Mouse (Mus musculus) heart, postnatal 25 days (tissue): ENCODE measurements around the gene Osbpl11. TPM values are rescaled to one million over a fixed set of nuclear protein-coding genes. Genes with fewer than 3 reads are reported as not detected.

ENCODE experiments used
- DNase-seq: peaks from one replicate; pipeline ENCODE4 v3.0.0; 2022; ENCODE audit warnings: low spot score
- intact Hi-C: fragments of 180-260 bp; cut with DNase I; formaldehyde crosslinking; loops from one replicate; pipeline ENCODE4 v1.15.1; 2025
- total RNA-seq, 2 experiments: library from RNA; stranded (reverse); gene quantifications; 2 replicates each; pipeline ENCODE4 v1.2.3; 2021

Gene Osbpl11
- total RNA-seq, 2 experiments from 2014 or later = 18.3 to 20.4 TPM

DNA sequence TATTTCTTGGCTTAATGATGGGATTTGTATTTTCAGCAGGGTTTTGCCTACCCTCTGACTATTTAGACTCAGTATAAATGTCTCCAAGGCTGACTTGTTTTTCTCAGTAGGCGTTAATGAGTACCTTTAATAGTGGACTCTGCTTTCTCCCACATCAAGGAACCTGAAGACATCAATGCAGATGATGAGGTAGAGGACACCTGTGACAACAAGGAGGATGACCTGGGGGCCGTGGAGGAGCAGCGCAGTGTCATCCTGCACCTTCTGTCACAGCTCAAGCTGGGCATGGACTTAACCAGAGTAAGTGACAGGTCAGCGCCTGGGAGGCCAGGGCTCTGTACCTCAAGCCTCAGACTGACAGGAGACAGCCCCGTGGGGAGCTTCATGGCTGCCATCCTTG lies 39.5 kb downstream of the Osbpl11 start:
- intact Hi-C loops = no loop called here

GRCm38 (mm10) chr16:33234128-33234527 lies 49.3 kb downstream of the Osbpl11 start:
- no peak for DNase-seq
- intact Hi-C loops = no loop called here

More for the DNA sequence above, 39.5 kb downstream of the Osbpl11 start:
- no peak for DNase-seq

- no peak for DNase-seq
- intact Hi-C loops = no loop called here
These were observed 51.3 kb downstream of the Osbpl11 start for GRCm38 (mm10) chr16:33236151-33236550.

DNA sequence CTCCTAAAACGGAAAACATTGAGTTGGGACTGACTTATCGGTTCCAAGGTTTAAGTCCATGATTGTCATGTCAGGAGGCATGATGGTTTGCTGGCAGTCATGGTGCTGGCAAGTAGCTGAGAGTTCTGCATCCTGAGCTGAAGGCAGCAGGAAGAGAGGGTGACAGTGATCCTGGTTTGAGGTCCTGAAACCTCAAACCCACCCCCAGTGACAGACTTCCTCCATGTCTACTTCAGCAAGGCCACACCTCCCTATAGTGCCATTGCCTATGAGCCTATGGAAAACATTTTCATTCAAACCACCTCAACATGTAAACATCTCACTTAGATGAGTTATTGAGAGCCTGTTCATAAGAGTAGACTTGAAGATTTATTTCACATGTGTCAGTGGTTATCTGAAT lies 54.4 kb downstream of the Osbpl11 start:
- intact Hi-C loops = no loop called here
- no peak for DNase-seq

DNA sequence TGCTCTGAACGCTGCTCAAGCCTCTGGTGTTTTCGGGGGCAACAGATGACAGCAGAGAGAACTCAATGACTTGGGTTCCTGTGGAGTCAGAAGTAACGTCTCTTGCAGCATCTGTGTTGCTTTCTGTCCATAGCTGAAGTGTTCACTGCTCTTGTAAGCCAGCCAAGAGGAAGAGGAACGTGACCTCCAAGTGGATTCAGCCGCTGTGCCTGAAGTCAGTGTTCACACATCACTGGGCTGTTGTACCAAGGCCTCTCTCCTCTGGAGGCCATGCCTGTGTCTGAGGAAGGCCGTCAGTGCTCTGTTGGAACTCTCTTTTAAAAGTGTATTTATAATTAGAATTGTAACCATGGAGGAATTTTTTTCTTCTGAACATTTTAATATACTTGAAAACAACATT lies 57.2 kb downstream of the Osbpl11 start:
- intact Hi-C loops = no loop called here
- DNase-seq = no peak

DNA sequence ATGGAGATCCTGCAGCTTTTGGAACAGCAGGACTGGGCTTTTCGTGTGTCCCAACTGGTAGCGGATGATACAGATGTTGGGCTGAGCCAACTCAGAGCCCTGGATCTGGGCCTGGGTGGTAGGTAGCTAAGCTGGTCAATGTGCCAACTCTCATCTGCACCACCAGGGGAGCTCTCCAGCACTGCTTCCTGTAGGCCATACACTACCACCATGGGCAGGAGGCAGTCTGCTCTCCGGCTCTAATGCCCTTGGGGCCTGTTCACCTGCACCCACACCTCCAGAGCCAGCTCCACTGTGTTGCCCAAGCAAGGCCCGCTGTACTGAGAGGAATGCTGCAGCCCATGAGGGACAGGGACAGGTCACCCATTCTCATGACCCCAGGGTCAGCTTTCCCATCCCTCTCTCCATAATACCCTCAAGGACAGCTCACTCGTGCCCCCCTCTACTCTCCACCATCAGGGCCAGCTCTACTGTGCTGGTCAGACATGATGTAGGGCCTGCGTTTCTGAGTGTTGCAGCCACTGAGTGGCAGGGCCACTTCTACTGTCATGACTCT lies 59.3 kb downstream of the Osbpl11 start:
- intact Hi-C loops = no loop called here
- no peak for DNase-seq

DNA sequence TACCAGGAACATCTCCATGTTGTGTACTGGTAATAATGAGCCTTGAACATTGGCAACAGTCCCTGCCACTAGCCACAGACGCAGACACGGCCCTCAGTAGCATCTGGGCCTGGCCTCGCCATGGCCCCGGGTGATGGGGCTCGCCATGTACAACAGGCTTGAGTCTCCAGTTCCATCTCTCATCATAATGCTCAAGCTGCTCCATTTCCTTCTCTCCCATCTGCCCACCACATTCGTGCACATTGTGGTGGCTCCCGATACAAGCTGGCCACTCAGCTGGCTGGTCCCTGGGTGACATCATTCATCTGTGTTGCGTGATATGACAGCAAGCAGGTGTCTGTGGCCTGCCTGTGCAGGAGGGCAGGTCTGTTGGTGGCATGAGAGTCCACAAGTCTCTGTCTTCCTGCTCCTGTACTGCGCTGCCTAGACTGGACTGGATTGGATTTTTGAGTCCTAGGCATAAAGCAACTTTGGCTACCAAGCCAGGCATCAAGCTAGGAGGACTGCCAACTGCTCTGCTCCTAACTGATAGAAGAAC lies 60.1 kb downstream of the Osbpl11 start:
- intact Hi-C loops = no loop called here
- no peak for DNase-seq

GRCm38 (mm10) chr16:33246526-33246925 lies 61.7 kb downstream of the Osbpl11 start:
- intact Hi-C loops = no loop called here
- no peak for DNase-seq

DNA sequence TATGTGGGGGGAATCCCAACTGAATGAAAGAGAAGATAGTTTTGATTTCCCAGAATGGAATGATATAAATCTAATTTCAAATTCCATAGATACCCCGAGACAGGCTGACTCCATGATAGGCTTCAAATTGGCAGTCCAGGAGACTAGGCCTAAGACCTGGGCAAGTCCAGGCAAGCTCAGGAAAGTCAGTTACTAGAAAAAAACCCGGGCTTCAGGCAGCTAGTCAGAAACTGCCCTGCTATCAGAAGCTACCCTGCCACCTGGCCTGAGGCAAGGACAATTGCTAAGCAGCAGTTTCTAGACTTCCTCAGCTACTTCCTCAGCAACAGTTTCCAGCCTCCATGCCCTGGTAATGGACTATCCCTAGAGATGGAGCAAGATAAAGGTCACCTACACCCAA lies 62.1 kb downstream of the Osbpl11 start:
- no peak for DNase-seq
- intact Hi-C loops = no loop called here

- intact Hi-C loops = no loop called here
- DNase-seq = no peak
These were observed 65.8 kb downstream of the Osbpl11 start for GRCm38 (mm10) chr16:33250651-33251120.

DNA sequence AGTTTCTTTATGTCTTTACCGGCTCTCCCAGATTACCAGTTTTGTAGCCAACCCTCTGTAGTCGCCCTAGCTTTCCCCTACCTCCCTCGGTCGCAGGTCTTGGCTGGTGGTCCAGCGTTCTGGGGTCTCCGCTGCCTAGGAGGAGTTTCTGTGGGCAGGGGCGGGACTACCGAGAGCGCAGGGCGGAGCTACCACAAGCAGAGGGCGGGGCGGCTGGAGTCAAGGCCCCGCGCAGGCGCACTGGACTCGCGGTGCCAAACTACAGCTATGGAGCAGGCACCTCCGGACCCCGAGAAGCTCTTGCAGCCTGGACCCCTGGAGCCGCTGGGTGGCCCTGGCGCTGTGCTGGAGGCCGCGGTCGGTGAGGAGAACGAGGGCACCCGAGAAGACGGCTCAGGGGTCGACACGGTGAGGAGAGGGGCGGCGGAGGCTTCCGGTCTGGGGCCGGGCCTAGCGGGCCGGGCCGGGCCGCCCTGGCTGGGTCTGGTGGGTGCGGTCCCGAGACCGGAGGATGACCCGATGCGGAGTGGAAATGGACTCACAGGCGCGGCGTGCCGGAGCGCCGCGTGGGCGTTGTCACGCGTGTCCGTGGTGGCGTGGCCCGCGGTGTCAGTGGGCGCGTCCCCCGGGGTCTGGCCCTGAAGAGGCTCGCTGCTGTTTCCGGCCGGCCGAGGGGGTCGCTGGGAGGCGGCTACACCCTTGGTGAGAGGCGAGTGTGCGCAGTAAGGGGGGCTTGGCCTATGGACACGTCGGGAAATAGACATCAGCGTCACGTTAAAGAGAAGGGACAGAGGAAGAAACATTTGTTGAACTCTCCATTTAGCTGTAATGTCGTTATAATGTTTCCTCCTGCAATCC lies 66.6 kb downstream of the Osbpl11 start, which contains the start of gene Snx4:
Snx4 (plus strand) TSS at position 249 of the 858 bp plus-strand sequence.
- peak; percentile 85 for DNase-seq
- intact Hi-C loops = no loop called here

- intact Hi-C loops = no loop called here
- no peak for DNase-seq
These were observed 70.7 kb downstream of the Osbpl11 start for GRCm38 (mm10) chr16:33255601-33256000.

GRCm38 (mm10) chr16:33258530-33258929 lies 73.7 kb downstream of the Osbpl11 start:
- intact Hi-C loops = no loop called here
- no peak for DNase-seq

DNA sequence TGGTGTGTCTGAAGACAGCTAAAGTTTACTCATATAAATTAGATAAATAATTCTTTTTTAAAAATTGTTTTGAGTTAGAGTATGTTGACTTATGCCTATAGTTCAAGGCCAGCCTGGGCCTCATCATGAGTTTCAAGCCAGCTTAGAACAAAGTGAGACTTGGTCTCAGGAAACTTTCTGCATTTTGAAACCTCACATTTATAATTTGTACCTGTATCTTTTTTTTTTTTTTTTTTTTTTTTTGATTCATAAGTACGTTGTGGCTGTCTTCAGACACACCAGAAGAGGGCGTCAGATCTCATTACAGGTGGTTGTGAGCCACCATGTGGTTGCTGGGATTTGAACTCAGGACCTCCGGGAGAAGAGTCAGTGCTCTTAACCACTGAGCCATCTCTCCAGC lies 75.0 kb downstream of the Osbpl11 start:
- intact Hi-C loops = no loop called here
- DNase-seq = no peak

DNA sequence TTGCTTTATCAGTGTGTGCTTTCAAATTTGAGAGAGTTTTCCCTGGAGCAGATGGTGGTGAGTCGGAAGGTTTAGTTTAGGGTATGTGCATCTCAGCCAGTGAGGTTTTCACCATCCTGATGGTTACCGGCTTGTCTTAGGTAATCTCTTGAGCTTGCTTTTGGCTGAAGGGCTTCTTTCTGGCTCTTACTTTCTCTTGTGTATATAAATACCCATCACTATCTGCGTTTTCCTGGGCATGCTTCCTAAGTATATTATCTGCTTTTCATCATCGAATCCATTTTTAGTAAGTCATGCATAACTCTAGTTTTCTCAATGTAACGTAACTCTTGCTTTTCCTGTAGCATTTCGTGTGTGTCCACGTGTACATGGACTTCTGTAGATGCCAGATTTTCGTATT lies 76.0 kb downstream of the Osbpl11 start:
- DNase-seq = no peak
- intact Hi-C loops = no loop called here

DNA sequence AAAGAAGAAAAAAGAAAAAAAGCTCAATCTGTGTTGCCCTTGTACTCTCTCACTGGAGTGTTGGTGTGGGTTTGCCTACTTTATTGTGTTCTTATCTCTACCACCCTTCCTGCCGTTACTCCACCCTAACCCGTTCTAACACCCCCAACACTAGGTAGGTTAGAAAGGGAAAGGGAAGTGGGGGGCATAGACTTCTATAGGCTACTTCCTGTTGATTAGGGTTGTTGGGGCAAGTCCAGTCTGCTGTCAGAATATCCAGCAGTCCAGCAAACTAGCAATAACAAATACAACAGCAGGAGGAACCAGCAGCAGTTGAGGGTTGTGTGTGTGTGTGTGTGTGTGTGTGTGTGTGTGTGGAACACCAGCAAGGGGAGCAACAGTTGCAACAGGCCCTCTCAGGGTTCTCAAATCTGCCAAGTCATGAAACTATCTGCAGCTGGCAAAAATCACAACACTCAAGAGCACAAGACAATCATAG lies 76.8 kb downstream of the Osbpl11 start:
- no peak for DNase-seq
- intact Hi-C loops = no loop called here

DNA sequence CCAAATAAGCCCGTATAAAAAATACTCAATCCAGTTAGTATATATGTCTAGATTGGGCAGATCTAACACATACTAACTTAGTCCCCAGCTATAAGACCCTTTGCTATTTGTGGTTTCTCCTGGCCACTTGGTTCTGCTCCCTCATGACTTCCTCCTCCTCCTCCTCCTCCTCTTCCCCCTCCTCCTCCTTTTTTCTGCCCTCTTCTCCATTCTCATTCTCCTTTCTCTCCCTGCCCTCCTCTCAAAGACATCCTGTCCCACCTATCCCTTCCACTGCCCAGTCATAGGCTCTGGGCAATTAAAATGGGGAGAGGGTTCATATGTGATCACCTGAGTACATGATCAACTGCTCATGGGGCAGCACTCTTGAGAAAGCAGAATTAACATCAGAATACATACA lies 77.2 kb downstream of the Osbpl11 start:
- intact Hi-C loops = no loop called here
- DNase-seq = no peak

DNA sequence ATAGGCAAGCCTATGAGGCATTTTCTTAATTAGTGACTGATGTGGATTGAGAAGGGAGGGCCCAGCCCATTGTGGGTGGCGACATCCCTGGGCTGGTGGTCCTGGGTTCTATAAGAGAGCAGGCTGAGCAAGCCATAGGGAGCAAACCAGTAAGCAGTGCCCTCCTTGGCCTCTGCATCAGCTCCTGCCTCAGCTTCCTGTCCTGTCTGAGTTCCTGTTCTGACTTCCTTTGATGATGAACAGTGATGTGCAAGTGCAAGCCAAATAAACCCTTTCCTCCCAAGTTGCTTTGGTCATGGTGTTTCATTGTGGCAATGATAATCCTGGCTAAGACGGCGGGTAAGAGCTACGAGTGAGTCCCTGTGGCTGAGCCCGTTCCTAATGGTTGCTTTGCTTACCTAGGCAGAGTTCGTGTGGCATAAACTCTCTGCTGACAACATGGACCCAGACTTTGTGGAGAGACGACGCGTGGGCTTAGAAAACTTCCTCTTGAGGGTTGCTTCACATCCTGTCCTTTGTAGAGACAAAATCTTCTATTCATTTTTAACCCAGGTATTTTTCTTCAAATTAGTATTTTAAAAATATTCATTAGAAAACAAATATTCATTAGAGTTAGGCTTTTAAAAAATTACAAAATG lies 82.9 kb downstream of the Osbpl11 start:
- intact Hi-C loops = no loop called here
- no peak for DNase-seq

- DNase-seq = no peak
- intact Hi-C loops = no loop called here
These were observed 87.0 kb downstream of the Osbpl11 start for GRCm38 (mm10) chr16:33271824-33272223.

- no peak for DNase-seq
- intact Hi-C loops = no loop called here
These were observed 98.2 kb downstream of the Osbpl11 start for GRCm38 (mm10) chr16:33283079-33283478.

GRCm38 (mm10) chr16:33288536-33288935 lies 103.7 kb downstream of the Osbpl11 start:
- DNase-seq = no peak
- intact Hi-C loops = no loop called here
